Mouse (Mus musculus) hindbrain, embryonic 15.5 days (tissue): ENCODE measurements around the gene Calhm2. TPM values are rescaled to one million over a fixed set of nuclear protein-coding genes. Genes with fewer than 3 reads are reported as not detected.

ENCODE experiments used
- ATAC-seq: fragments of 200-750 bp; cut with Nextera tagmentation; 2 replicates; pipeline ENCODE4 v1.8.0; 2017; ENCODE audit warnings: low read depth, moderate number of reproducible peaks, moderate TSS enrichment; ENCODE audit not compliant: low FRiP score
- H3K27ac ChIP-seq: fragments of 300-500 bp; sonication (generic); replicated peaks from 2 replicates; pipeline ENCODE4 v1.5.1; 2015; ENCODE audit warnings: mild to moderate bottlenecking, inconsistent platforms
- H3K27me3 ChIP-seq: fragments of 300-500 bp; sonication (generic); 2 replicates; pipeline ENCODE4 v1.6.1; 2015; ENCODE audit warnings: control low read depth, inconsistent platforms
- H3K36me3 ChIP-seq: fragments of 300-500 bp; sonication (generic); 2 replicates; pipeline ENCODE4 v1.6.1; 2015; ENCODE audit warnings: control low read depth, inconsistent platforms
- H3K4me1 ChIP-seq: fragments of 300-500 bp; sonication (generic); replicated peaks from 2 replicates; pipeline ENCODE4 v1.6.1; 2015; ENCODE audit warnings: control low read depth, inconsistent platforms
- H3K4me2 ChIP-seq: fragments of 300-500 bp; sonication (generic); 2 replicates; pipeline ENCODE4 v1.6.1; 2015; ENCODE audit warnings: moderate library complexity, mild to moderate bottlenecking, inconsistent platforms
- H3K4me3 ChIP-seq: fragments of 300-500 bp; sonication (generic); 2 replicates; pipeline ENCODE4 v1.5.1; 2015; ENCODE audit warnings: mild to moderate bottlenecking, inconsistent platforms
- H3K9ac ChIP-seq: fragments of 300-500 bp; sonication (generic); 2 replicates; pipeline ENCODE4 v1.6.1; 2015; ENCODE audit warnings: inconsistent platforms
- H3K9me3 ChIP-seq: fragments of 300-500 bp; sonication (generic); 2 replicates; pipeline ENCODE4 v1.6.1; 2016; ENCODE audit warnings: control low read depth, inconsistent platforms
- WGBS: fragments of 180-500 bp; shearing (Covaris S2); methylation state at CpG from one replicate; pipeline ENCODE4 v1.1.7; 2015; 5-methylcytosine and 5-hydroxymethylcytosine counted together
- polyA plus RNA-seq: library from polyadenylated mRNA; unstranded; fragments of >200 nt; fragmentation: Nextera tagmentation; extraction: Ambion mirVana; gene quantifications from 2 replicates; pipeline ENCODE4 v1.2.1, GENCODE M21; 2015

Calhm2 gene
- 1.3 and 1.6 TPM in 2 replicates for polyA plus RNA-seq

GRCm38 (mm10) chr19:47137771-47138421, at the start of gene Calhm2:
Gene Calhm2 (minus strand): TSS chr19:47138294.
- peaks cover 17% of the 10 kb centered on the region for H3K4me1 ChIP-seq
- H3K27me3 ChIP-seq, result no peaks in the 10 kb centered on the region
- H3K27ac ChIP-seq, result no peak within 1 kb of the TSS
- no peaks in the 10 kb centered on the region for H3K36me3 ChIP-seq
- ATAC-seq, result peak; percentile 28; the same call in 1 of the 2 replicates
- WGBS, result 14% methylated on average over 27 of the region's 28 CpGs
- H3K4me2 ChIP-seq, result peak within 1 kb of the TSS; percentile 48
- H3K9me3 ChIP-seq, result no peaks in the 10 kb centered on the region
- H3K4me3 ChIP-seq, result peak within 1 kb of the TSS; percentile 27
- H3K9ac ChIP-seq, result 0 out of 2 replicates have a peak within 1 kb of the TSS, but pooled peaks have one; percentile 9

- 40% methylated on average over 15 of the region's 15 CpGs for WGBS
- H3K36me3 ChIP-seq, result no peaks in the 10 kb centered on the region
- ATAC-seq, result no peak
- peaks cover 16% of the 10 kb centered on the region for H3K4me1 ChIP-seq
- H3K4me3 ChIP-seq, result no peak overlapping the region
- no peak overlapping the region for H3K9ac ChIP-seq
- H3K27ac ChIP-seq, result no peak overlapping the region
- H3K9me3 ChIP-seq, result no peaks in the 10 kb centered on the region
- no peak overlapping the region for H3K4me2 ChIP-seq
- no peaks in the 10 kb centered on the region for H3K27me3 ChIP-seq
Observed at GRCm38 (mm10) chr19:47186514-47187275, 48.6 kb upstream of the Calhm2 start.

- H3K36me3 ChIP-seq, result no peaks in the 10 kb centered on the region
- H3K27ac ChIP-seq, result no peak overlapping the region
- H3K9me3 ChIP-seq, result no peaks in the 10 kb centered on the region
- no peak overlapping the region for H3K9ac ChIP-seq
- no peaks in the 10 kb centered on the region for H3K27me3 ChIP-seq
- no peak overlapping the region for H3K4me2 ChIP-seq
- H3K4me1 ChIP-seq, result peaks cover 28% of the 10 kb centered on the region
- H3K4me3 ChIP-seq, result no peak overlapping the region
- ATAC-seq, result no peak
- WGBS, result 58% methylated on average over 4 of the region's 4 CpGs
Observed at GRCm38 (mm10) chr19:47184736-47185135, 46.6 kb upstream of the Calhm2 start.

- Histone ChIP-seq H3K4me1 (peaks cover 32% of the 10 kb centered on the region), H3K4me2 (no peak overlapping the region), H3K27ac (no peak overlapping the region), H3K36me3 (no peaks in the 10 kb centered on the region), H3K9ac (no peak overlapping the region), H3K9me3 (no peaks in the 10 kb centered on the region), H3K4me3 (no peak overlapping the region), H3K27me3 (no peaks in the 10 kb centered on the region)
- no peak for ATAC-seq
- 63% methylated on average over 8 of the region's 8 CpGs for WGBS
Observed at GRCm38 (mm10) chr19:47184221-47184620, 46.1 kb upstream of the Calhm2 start.

GRCm38 (mm10) chr19:47180011-47180410, 41.9 kb upstream of the Calhm2 start:
- no peaks in the 10 kb centered on the region for H3K36me3 ChIP-seq
- no peak for ATAC-seq
- no peaks in the 10 kb centered on the region for H3K27me3 ChIP-seq
- H3K4me2 ChIP-seq, result peak overlapping the region; percentile 96
- 16% methylated on average over 8 of the region's 8 CpGs for WGBS
- peaks cover 28% of the 10 kb centered on the region for H3K4me1 ChIP-seq
- no peaks in the 10 kb centered on the region for H3K9me3 ChIP-seq
- H3K27ac ChIP-seq, result no peak overlapping the region
- H3K4me3 ChIP-seq, result peak overlapping the region; percentile 84
- peak overlapping the region; percentile 70 for H3K9ac ChIP-seq

GRCm38 (mm10) chr19:47179272-47179809, 41.2 kb upstream of the Calhm2 start:
- peak; percentile 59 for ATAC-seq
- Histone ChIP-seq H3K27me3 (no peaks in the 10 kb centered on the region), H3K4me1 (peaks cover 25% of the 10 kb centered on the region), H3K4me3 (peak overlapping the region; percentile 84), H3K27ac (peak overlapping the region; percentile 86), H3K36me3 (no peaks in the 10 kb centered on the region), H3K9ac (peak overlapping the region; percentile 70), H3K4me2 (peak overlapping the region; percentile 96), H3K9me3 (no peaks in the 10 kb centered on the region)
- under 1% methylated on average over 37 of the region's 42 CpGs for WGBS

- peak within 1 kb of the TSS; percentile 96 for H3K4me2 ChIP-seq
- ATAC-seq, result peak; percentile 67
- under 1% methylated on average over 66 of the region's 98 CpGs for WGBS
- peaks cover 22% of the 10 kb centered on the region for H3K4me1 ChIP-seq
- H3K27me3 ChIP-seq, result no peaks in the 10 kb centered on the region
- no peaks in the 10 kb centered on the region for H3K9me3 ChIP-seq
- peak within 1 kb of the TSS; percentile 84 for H3K4me3 ChIP-seq
- H3K27ac ChIP-seq, result peak within 1 kb of the TSS; percentile 86
- peak within 1 kb of the TSS; percentile 70 for H3K9ac ChIP-seq
- H3K36me3 ChIP-seq, result no peaks in the 10 kb centered on the region
Observed at GRCm38 (mm10) chr19:47178431-47179271, 40.6 kb upstream of the Calhm2 start, which contains the start of gene Neurl1a. Gene Neurl1a (plus strand): TSS chr19:47178820.

GRCm38 (mm10) chr19:47178001-47178400, 39.9 kb upstream of the Calhm2 start:
- no peak overlapping the region for H3K9ac ChIP-seq
- H3K36me3 ChIP-seq, result no peaks in the 10 kb centered on the region
- 22% methylated on average over 10 of the region's 10 CpGs for WGBS
- H3K27ac ChIP-seq, result peak overlapping the region; percentile 86
- peak overlapping the region; percentile 96 for H3K4me2 ChIP-seq
- H3K27me3 ChIP-seq, result no peaks in the 10 kb centered on the region
- H3K4me1 ChIP-seq, result peaks cover 22% of the 10 kb centered on the region
- peak; percentile 9; the same call in 1 of the 2 replicates for ATAC-seq
- H3K4me3 ChIP-seq, result peak overlapping the region; percentile 84
- no peaks in the 10 kb centered on the region for H3K9me3 ChIP-seq

- Histone ChIP-seq H3K4me3 (no peak overlapping the region), H3K36me3 (no peaks in the 10 kb centered on the region), H3K4me1 (peaks cover 22% of the 10 kb centered on the region), H3K9me3 (no peaks in the 10 kb centered on the region), H3K4me2 (no peak overlapping the region), H3K27ac (no peak overlapping the region), H3K27me3 (no peaks in the 10 kb centered on the region), H3K9ac (no peak overlapping the region)
- ATAC-seq, result no peak
- 71% methylated on average over 2 of the region's 2 CpGs for WGBS
Observed at GRCm38 (mm10) chr19:47176916-47177505, 38.9 kb upstream of the Calhm2 start.

- Histone ChIP-seq H3K4me1 (peaks cover 17% of the 10 kb centered on the region), H3K9me3 (no peaks in the 10 kb centered on the region), H3K4me2 (no peak overlapping the region), H3K36me3 (no peaks in the 10 kb centered on the region), H3K4me3 (no peak overlapping the region), H3K9ac (no peak overlapping the region), H3K27me3 (no peaks in the 10 kb centered on the region), H3K27ac (no peak overlapping the region)
- 66% methylated on average over 2 of the region's 2 CpGs for WGBS
- no peak for ATAC-seq
Observed at GRCm38 (mm10) chr19:47175472-47175871, 37.4 kb upstream of the Calhm2 start.

GRCm38 (mm10) chr19:47174515-47174914, 36.4 kb upstream of the Calhm2 start:
- no peak for ATAC-seq
- H3K9ac ChIP-seq, result no peak overlapping the region
- no peak overlapping the region for H3K27ac ChIP-seq
- H3K9me3 ChIP-seq, result no peaks in the 10 kb centered on the region
- H3K36me3 ChIP-seq, result no peaks in the 10 kb centered on the region
- no peaks in the 10 kb centered on the region for H3K27me3 ChIP-seq
- H3K4me2 ChIP-seq, result no peak overlapping the region
- H3K4me3 ChIP-seq, result no peak overlapping the region
- 51% methylated on average over 3 of the region's 3 CpGs for WGBS
- peaks cover 7% of the 10 kb centered on the region for H3K4me1 ChIP-seq
